Mouse (Mus musculus): ENCODE measurements around the gene Gm5105.

Gene Gm5105

DNA sequence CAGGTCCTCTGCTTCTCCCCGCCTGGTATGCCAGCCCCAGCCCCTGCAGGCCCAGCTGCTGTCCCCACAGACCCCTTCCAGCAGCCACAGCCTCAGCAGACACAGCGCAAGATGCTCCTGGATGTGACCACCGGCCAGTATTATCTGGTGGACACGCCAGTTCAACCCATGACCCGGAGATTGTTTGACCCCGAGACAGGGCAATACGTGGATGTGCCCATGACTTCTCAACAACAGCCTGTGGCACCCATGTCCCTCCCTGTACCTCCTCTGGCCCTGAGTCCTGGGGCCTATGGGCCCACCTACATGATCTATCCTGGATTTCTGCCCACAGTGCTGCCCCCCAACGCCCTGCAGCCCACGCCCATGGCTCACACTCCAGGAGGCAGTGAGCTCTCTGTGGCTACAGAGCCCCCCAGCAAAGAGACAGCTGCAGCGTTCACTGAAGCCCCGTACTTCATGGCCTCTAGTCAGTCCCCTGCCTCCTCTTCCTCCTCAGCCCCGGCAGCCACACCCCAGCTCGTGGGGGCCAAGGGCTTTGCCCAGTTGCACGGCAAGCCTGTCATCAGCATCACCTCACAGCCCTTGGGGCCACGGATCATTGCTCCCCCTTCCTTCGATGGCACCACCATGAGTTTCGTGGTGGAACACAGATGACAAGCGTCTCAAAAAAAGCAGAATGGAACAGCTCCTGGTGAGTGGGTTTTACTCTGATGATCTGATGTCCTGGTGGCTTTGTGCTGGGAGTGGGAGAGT is 2.7 kb upstream of the Gm5105 start:
- no peak for DNase-seq (ENCODE audit: low spot score in 2 of 2)

DNA sequence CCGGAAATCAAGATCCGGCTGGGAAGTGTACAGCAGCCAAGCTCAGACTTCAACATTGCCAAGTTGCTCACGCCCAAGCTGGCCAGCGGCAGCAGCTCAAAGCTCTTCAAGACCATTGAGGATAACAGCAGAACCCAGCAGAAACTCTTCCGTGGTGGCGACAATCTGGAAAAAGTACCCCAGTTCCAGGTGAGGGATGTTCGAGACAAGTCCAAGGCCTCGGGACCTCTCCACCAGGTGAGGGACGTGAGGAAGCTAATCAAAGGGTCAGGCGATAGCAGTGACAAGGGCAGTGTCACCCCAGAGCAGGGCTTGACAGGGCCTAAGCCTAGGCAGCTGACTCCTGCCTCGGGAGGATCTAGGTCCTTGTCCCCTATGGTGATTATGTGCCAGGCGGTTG is 915 bp upstream of the Gm5105 start:
- no peak for DNase-seq (ENCODE audit: low spot score in 2 of 2)

DNA sequence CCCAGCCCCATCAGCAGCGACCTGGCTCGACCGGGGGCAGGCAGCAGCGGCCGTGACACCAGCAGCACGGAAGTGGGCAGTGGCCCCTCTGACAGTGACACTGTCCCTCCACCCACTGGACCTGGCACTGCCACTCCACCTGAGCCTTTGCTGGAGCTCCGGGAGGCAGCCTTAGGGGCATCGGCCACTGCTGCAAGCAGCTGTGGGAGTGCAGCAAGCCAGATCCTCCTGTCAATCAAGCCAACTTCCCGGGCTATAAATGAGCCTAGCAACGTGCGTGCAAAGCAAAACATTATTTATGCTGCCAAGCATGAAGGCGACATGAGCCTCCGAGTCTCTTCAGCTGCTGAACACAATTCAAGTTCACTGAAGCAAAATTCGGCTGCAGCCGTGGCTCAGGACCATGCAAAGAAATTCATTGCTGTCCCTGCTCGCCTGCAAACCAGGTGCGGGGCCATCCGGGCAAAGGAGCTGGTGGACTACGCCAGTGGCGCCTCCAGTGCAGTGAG is 786 bp downstream of the Gm5105 start:
- peak; percentile 50 to 71 for DNase-seq (ENCODE audit: low spot score in 2 of 2)

DNA sequence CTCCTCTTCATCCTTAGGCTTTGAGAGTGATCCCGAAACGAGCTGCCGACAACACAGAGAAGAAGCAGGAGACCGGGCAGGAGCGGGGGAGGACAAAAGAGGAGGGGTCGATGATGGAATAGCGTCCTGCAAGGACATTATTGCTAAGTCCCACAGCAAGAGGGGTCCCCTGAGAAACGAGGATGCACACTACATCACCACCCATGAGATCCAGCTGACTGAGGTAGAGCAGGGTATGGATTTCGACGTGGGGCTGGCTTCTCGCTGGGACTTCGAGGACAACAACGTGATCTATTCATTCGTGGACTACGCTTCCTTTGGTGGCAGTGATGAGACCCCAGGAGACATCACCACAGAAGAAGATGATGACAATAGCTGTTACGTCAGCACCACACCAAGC is 1.3 kb downstream of the Gm5105 start:
- no peak for DNase-seq (ENCODE audit: low spot score in 2 of 2)

DNA sequence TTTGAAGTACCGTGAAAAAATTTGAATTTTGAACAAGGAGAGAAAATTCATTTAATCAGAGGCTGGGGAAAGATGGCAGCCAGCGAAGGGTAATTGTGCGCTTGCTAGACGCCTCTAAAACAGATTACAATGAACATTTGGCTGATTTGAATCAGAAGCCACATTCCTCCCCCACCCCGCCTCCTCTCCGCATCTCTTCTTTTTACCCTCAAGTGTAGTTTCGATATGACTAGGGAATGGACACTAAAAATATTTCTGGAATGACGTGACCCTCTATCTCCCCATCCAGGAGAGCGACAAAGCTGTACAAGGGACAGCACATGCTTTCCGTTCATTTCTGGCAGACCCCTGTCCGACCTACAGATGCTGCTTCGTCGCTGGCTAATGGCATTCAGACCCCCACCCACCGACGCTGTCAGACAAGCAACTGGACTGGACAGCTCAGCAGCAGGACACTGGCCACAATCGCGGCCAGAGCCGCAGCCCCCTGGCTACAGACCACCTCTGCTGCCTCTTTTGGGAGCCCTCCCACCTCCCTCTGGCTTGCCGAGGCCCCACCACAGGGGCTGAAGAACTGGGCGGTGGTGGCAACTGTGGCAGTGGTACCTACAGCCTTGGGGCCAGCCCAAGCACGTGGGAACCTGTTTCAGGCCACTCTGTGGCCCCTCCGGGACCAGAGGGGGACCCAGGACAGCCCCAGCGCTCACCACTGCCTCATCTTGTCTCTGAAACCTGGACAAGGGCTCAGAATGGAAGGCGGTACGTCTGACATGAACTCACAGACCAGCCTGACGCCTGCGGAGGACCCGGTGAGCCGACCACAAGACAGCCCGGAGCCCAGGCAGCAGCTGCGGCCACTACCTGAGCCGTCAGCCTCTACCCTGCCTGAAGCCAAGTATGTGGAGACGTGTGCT is 2.2 kb downstream of the Gm5105 start, which contains the start of gene 1110002E22Rik:
Gene 1110002E22Rik, plus strand, starts transcription at position 321 of the 914 bp plus-strand sequence.
- DNase-seq (ENCODE audit: low spot score in 2 of 2) = peak; percentile 64 to 75

DNA sequence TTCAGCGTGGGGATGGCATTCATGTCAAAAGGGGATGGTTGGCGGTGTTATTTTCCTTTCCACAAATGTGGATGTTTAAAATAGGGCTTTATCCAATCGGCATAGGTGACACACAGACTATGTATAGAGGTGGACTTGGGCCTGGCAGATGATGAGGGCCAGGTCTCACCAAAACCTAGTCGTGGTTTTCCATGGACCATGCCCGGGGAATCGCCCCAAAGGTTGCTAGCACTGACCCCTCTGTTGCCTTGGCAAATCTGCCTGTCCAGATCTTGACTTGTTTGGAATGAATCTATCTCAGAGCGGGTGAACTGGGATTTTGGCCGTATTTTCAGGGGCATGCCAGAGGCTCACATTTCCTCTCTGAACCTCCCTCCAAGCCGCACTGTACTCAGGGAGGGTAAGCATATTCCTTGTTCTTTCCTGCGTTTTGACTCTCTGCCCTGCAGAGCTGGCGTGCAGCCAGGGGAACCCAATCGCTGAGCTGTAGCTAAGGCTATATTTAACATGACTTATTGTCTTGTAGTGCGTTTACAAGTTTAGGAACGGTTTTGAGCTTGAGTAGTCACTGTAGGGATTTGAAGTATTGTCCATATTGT is 3.4 kb downstream of the Gm5105 start:
- peak; percentile 73 to 76 for DNase-seq (ENCODE audit: low spot score in 2 of 2)

DNA sequence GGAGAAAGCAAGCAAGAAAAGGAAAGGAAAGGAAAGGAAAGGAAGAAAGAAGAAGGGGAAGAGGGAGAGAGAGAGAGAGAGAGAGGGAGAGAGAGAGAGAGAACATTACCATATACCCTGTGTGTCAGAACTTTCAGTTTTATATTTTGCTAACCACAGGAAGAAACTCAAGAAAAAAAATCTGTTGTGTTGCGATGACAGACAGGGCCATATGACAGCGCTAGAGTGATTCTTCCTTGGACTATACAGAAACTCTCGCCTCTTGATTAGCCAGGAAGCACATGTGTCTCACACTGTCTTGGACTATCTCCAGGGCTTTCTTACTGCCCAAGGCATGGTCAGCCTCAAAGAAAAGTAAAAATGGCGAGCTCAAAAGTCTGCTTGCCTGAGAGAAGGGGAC is 4.5 kb downstream of the Gm5105 start:
- DNase-seq (ENCODE audit: low spot score in 2 of 2) = no peak

DNA sequence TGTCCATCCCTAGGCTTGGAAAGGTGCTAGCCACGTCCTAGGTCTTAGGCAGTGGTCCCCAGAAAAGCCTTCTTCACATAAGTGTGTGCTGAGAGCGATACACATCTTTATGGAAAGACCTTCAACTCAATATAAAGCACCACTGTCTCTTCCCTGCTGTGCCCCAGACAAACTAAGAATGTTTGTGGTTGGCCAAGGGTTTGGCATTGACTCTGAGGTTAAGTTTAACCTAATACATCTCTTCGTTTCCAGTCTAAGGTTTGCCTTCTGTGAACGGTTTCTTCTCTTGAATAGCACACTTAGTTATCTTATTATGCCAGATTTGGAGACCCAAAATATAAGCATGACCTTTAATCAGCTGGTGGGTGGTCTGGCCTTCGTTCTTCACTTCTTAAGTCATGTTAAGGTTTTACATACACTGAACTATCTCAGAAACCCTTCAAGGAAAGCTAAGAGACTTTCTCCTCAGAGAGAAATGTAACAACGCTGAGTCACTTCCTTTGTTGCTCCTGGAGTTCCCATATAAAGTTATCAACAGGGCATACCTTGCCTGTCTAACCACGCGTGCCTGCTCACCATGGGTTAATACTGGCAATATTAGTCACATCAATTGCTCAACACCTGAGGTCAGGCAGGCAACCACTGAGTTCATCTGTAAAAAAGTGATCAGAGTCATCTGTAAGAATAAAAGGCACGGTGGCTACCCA is 5.8 kb downstream of the Gm5105 start:
- no peak for DNase-seq (ENCODE audit: low spot score in 2 of 2)

DNA sequence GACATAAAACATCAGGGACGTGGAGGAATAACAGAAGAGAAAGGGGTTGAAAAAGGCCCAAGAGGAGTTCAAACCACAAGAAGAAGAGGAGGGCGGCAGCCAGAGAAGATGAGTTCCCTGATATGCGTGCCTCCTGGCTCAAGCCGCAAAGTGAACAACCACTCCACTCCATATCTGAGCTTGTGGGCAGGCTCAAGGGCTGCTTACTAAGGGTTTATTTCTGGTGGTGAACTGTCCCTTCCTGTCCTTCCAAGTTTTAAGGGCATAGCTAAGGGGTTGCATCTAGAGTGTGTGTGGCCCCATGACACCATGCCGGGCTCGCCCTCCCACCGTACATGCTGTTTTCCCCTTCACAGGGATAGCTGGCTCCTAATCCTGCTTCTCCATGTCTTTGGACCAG is 6.8 kb downstream of the Gm5105 start:
- no peak for DNase-seq (ENCODE audit: low spot score in 2 of 2)

DNA sequence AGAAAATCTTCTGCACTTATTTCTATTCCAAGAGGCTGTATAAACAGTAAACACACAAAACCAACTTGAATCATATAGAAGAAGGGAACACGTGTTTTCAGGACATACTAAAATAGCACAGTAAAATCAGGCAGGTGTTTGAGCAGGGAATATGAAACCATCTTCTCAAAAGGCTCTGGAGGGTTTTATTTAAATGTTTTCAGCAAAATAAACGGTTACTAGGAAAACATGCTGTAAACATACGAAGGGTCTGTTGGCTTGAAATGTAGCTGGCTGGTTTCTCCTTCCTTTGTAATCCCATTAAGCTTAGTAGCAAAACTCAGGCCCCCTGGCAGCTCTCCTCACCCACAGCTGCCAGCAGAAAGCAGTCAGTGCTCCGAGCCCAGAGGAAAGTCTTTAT is 9.0 kb downstream of the Gm5105 start:
- no peak for DNase-seq (ENCODE audit: low spot score in 2 of 2)

DNA sequence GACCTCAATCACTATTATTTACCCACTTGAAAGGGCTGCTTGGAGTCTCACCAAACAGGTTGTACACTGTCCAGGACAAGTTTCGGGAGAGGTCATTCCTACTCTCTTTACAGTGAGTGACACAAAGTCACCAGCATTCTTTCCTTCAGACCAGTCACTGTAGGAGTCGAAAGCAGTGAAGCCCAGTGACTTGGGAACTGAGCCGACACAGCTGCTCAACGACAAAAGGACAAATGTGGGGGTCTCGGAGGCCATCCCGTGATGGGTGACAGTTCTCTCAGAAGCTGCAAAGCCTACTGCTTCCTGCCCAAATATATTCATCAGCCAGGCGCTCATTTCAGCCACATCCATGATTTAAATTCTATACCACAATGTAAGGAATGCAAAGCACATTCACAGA is 10.2 kb downstream of the Gm5105 start:
- DNase-seq (ENCODE audit: low spot score in 2 of 2) = no peak

DNA sequence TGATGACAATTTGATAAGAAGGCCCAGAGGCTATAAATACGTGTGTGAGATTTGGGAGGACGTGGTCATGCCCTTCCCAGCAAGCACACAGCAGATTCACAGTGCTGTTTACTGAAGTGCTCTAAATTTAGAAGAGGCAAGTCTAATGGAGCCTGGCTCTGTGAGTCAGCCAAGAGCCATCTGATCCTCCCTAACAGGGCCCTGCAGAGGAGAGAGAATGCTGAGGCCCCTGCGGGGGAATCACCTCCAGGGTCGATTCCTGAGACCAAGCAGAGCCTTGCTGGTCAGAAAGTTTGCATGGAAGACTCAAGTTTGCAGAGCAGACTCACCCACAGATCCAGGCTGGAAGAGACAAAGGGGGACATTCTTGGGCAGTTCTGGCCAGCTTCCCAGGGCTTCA is 13.2 kb downstream of the Gm5105 start:
- DNase-seq (ENCODE audit: low spot score in 2 of 2) = no peak

DNA sequence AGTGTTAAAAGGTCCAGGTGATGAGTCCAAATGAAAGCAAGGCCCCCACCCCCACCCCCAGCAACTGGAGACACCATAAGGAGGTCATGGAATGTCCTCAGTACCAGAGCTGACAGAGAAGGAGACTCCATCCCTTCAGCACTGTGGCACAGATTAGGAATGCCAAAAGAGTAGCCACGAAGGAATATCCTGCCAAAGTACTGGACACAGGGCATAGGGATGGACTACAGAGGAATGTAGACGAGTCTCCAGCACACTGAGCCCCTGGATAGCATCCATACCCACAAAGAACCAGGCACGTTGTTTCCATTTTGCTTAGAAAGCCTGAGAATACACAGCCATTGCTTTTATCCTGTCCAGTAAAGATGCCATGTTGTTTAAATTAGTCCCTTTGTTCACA is 15.8 kb downstream of the Gm5105 start:
- DNase-seq (ENCODE audit: low spot score in 2 of 2) = no peak

DNA sequence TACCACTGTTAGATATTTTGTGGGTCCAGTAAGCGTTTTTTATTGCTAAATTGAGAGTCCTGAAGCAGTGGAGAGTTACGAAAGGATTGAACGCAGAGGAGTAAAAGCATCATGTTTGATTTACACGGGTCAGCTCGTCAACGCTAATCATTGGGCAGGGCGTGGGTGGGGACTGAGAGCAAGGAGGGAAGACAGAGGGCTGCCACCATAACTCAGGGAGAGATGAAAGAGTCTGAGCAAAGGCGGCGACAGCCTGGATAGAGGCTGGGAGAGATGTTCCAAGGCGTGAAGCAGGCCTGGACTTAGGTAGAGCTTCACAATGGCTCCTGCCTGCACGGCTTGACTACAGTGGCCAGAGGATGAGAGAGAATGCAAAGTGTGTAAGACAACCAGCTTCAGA is 16.4 kb downstream of the Gm5105 start:
- no peak for DNase-seq (ENCODE audit: low spot score in 2 of 2)

DNA sequence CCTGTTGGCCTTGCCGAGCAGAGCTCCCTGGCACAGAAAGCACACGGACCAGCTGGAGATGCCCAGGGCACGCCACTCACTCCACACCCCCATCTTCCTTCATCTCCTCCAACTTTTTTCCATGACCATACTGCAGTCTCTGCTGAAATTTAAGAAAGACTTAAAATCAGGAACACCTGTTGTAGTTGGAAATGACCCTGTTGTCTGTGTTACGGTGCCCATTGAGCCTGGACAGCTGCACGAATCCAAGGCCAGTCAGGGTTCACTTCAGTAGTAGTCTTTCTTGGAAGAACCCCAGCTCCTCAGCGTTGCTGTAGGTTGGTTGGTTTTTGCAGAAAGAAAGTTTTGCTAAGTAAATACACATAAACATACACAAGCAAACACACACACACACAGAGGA is 17.6 kb downstream of the Gm5105 start:
- DNase-seq (ENCODE audit: low spot score in 2 of 2) = no peak

DNA sequence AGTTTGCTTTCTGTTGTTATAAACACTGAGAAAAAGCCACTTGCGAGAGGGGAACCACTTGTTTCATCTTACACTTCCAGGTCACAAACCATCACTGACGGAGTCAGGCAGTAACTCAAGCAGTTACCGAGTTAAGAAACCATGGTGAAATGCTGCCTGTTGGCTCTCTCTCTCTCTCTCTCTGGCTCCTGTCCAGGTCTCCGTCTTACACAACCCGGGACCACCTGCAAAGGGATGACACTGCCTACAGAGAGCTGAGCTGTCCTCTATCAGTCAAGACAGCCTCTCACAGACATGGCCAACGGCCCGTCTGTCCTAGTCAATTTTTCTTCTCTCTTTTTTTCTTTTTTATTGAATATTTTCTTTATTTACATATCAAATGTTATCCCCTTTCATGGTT is 23.9 kb downstream of the Gm5105 start:
- no peak for DNase-seq (ENCODE audit: low spot score in 2 of 2)

DNA sequence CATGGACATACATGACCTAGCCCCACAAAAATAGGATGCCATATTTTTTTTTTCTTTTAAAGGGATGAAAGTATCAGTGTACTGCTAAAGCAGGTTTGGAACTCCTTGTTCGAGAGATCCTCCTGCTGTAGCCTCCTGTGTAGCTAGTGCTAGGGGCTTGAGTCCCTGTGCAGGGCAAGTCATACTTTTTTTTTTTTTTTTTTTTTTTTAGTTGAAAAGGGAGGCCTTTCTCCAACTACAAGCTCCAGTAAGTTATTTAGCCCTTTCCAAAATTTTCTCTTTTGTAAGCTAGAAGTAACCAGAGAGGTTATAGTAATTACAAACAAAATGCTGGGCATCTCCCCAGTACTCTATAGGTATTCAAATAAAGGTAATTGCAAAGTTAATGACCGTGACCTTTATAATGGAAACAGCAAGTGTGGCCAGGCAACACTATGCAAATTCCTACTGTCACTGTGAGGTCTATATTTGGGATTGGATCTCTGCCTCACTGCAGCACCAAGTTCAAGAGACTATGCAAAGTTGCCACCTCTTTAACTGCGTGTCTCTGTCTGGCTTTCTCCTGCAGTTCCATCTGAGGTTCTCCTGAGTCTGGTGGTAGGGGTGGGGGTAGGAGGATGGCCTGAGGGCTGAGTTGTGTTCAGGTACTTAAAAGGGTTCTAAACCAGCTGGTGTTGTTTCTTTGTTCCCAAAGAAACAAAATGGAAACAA is 25.4 kb downstream of the Gm5105 start:
- no peak for DNase-seq (ENCODE audit: low spot score in 2 of 2)

DNA sequence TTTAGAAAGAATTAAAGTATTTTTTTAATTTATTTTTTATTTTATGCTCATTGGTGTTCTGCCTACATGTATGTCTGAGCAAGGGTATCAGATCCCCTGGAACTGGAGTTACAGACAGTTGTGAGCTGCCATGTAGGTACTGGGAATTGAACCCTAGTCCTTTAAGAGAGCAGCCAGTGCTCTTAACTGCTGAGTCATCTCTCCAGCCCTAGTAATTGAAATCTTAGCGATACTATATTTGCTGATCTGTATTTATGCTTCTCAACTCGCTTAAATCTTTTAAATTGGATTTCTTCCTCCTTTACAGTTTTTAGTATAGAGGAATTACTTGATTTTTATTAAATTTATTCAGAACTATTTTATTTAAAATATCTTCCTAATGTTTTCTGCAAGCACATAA is 26.2 kb downstream of the Gm5105 start:
- DNase-seq (ENCODE audit: low spot score in 2 of 2) = no peak

DNA sequence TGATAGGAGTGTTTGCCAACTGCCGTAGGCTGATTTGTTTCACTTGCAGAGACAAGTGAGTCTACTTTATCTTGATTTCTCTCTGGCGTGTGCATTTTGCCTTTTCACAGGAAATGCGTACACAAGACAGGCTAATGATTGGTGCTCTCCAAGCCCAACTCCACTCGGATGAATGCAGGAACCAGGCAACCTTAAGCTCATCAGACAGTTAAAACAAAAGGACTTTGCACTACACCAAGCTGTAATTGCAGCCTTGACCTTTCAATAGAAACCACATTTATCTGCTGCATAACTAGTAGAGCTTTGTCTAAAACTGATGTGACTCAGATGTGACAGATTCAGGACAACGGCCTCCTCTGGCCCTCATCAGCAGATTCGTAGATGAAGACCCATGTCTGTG is 33.2 kb downstream of the Gm5105 start:
- DNase-seq (ENCODE audit: low spot score in 2 of 2) = no peak

DNA sequence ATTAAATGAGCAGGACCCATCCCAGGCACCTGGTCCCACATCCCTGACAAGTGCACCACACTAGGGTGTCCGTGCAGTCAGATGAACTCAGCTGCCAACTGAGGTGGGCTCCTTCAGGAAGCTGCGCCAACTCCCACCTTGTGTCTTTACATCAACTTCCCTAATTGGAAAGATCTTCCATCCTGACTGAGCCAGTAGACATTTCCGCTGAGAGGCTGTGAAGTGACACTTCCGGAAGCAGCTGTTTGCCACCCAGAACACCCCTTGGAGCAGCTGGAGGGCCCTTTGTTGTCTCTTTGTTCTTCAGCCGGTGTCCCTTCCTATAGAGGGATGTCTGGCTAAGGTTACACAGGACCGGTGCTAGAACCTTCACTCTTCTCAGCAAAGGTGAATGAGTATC is 36.6 kb downstream of the Gm5105 start:
- DNase-seq (ENCODE audit: low spot score in 2 of 2) = no peak

DNA sequence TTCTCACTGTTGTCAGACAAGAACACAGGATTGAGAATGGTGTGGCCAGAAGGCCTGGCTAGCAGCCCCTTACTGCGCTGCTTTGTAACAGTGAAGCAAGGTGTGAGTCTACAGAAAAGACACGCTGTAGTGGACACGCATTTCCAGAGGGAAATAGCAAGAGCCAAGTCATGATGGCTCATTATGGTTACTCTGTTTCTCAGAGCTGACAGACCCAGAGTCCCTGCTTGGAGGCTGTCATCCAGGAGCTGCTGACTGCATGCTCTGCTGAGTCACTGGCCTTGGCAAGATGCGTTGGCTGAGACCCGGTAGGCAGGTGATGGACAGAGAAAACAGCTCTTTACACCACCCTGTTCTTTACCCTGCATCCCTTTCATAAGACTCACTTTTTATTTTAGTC is 37.8 kb downstream of the Gm5105 start:
- DNase-seq (ENCODE audit: low spot score in 2 of 2) = no peak
